Mouse (Mus musculus): ENCODE measurements around the gene ccdc198. TPM values are rescaled to one million over a fixed set of nuclear protein-coding genes. Genes with fewer than 3 reads are reported as not detected.

Gene ccdc198
- polyA plus RNA-seq, 2 experiments, result 0.22 to 0.32 TPM

- H3K27me3 ChIP-seq (ENCODE audit: control insufficient read depth, insufficient read depth, low read length), result no peaks in the 10 kb centered on the region
- H3K4me2 ChIP-seq (ENCODE audit: low read depth), result no peak overlapping the region
- no peaks in the 10 kb centered on the region for H3K4me1 ChIP-seq (replicated peaks; ENCODE audit: control insufficient read depth in 2 of 2, insufficient read depth in 2 of 2, low read length in 1 of 2)
- no peak overlapping the region for H3K4me3 ChIP-seq (ENCODE audit: insufficient read depth in 1 of 2, low read depth in 2 of 2, low read length in 2 of 2)
- WGBS (ENCODE audit: insufficient replicate concordance), result 13% methylated on average over 1 of the region's 1 CpGs
- H3K27ac ChIP-seq, result no peak overlapping the region
- no peak overlapping the region for H3K9ac ChIP-seq (replicated peaks)
- no peaks in the 10 kb centered on the region for H3K9me3 ChIP-seq (ENCODE audit: control insufficient read depth, low read length)
- TF ChIP-seq CTCF (IDR thresholded peaks at IDR 0.05; ENCODE audit: low read depth) (no peak), EP300 (IDR thresholded peaks at IDR 0.05; ENCODE audit: low read depth) (no peak)
- DNase-seq (ENCODE audit: low read depth in 3 of 3, low spot score in 3 of 3), result no peak
- no peaks in the 10 kb centered on the region for H3K36me3 ChIP-seq (replicated peaks; ENCODE audit: control insufficient read depth, insufficient read depth, low read depth)
- ATAC-seq (ENCODE audit: insufficient read depth), result no peak
These were observed 3.8 kb downstream of the ccdc198 start for GRCm38 (mm10) chr14:49241522-49241921.

GRCm38 (mm10) chr14:49238206-49238605 lies 7.1 kb downstream of the ccdc198 start:
- no peak overlapping the region for H3K9ac ChIP-seq (replicated peaks)
- no peak for ATAC-seq (ENCODE audit: insufficient read depth)
- DNase-seq (ENCODE audit: low read depth in 3 of 3, low spot score in 3 of 3), result no peak
- no peaks in the 10 kb centered on the region for H3K27me3 ChIP-seq (ENCODE audit: control insufficient read depth, insufficient read depth, low read length)
- no peaks in the 10 kb centered on the region for H3K4me1 ChIP-seq (replicated peaks; ENCODE audit: control insufficient read depth in 2 of 2, insufficient read depth in 2 of 2, low read length in 1 of 2)
- no peaks in the 10 kb centered on the region for H3K9me3 ChIP-seq (ENCODE audit: control insufficient read depth, low read length)
- no peak for TF ChIP-seq EP300 (IDR thresholded peaks at IDR 0.05; ENCODE audit: low read depth)
- TF ChIP-seq CTCF (IDR thresholded peaks at IDR 0.05; ENCODE audit: low read depth), result peak; percentile 66
- no peak overlapping the region for H3K4me2 ChIP-seq (ENCODE audit: low read depth)
- WGBS (ENCODE audit: insufficient replicate concordance), result 35% methylated on average over 11 of the region's 11 CpGs
- no peak overlapping the region for H3K4me3 ChIP-seq (ENCODE audit: insufficient read depth in 1 of 2, low read depth in 2 of 2, low read length in 2 of 2)
- H3K27ac ChIP-seq, result no peak overlapping the region
- no peaks in the 10 kb centered on the region for H3K36me3 ChIP-seq (replicated peaks; ENCODE audit: control insufficient read depth, insufficient read depth, low read depth)

GRCm38 (mm10) chr14:49234788-49235515 lies 10.3 kb downstream of the ccdc198 start:
- H3K4me3 ChIP-seq (ENCODE audit: insufficient read depth in 1 of 2, low read depth in 2 of 2, low read length in 2 of 2), result no peak overlapping the region
- H3K4me1 ChIP-seq (replicated peaks; ENCODE audit: control insufficient read depth in 2 of 2, insufficient read depth in 2 of 2, low read length in 1 of 2), result no peaks in the 10 kb centered on the region
- H3K4me2 ChIP-seq (ENCODE audit: low read depth), result no peak overlapping the region
- TF ChIP-seq EP300 (IDR thresholded peaks at IDR 0.05; ENCODE audit: low read depth) (no peak), CTCF (IDR thresholded peaks at IDR 0.05; ENCODE audit: low read depth) (peak; percentile 71)
- H3K36me3 ChIP-seq (replicated peaks; ENCODE audit: control insufficient read depth, insufficient read depth, low read depth), result no peaks in the 10 kb centered on the region
- H3K27ac ChIP-seq, result no peak overlapping the region
- H3K27me3 ChIP-seq (ENCODE audit: control insufficient read depth, insufficient read depth, low read length), result no peaks in the 10 kb centered on the region
- peak; percentile 9 to 20 (median 15) for DNase-seq (ENCODE audit: low read depth in 3 of 3, low spot score in 3 of 3)
- H3K9ac ChIP-seq (replicated peaks), result no peak overlapping the region
- ATAC-seq (ENCODE audit: insufficient read depth), result no peak
- 38% methylated on average over 9 of the region's 9 CpGs for WGBS (ENCODE audit: insufficient replicate concordance)
- no peaks in the 10 kb centered on the region for H3K9me3 ChIP-seq (ENCODE audit: control insufficient read depth, low read length)

- H3K27ac ChIP-seq, result no peak overlapping the region
- H3K9me3 ChIP-seq (ENCODE audit: control insufficient read depth, low read length), result no peaks in the 10 kb centered on the region
- ATAC-seq (ENCODE audit: insufficient read depth) (no peak), DNase-seq (ENCODE audit: low read depth in 3 of 3, low spot score in 3 of 3) (no peak)
- TF ChIP-seq CTCF (IDR thresholded peaks at IDR 0.05; ENCODE audit: low read depth), result no peak
- TF ChIP-seq EP300 (IDR thresholded peaks at IDR 0.05; ENCODE audit: low read depth), result no peak
- no peaks in the 10 kb centered on the region for H3K4me1 ChIP-seq (replicated peaks; ENCODE audit: control insufficient read depth in 2 of 2, insufficient read depth in 2 of 2, low read length in 1 of 2)
- H3K9ac ChIP-seq (replicated peaks), result no peak overlapping the region
- H3K27me3 ChIP-seq (ENCODE audit: control insufficient read depth, insufficient read depth, low read length), result no peaks in the 10 kb centered on the region
- no peak overlapping the region for H3K4me3 ChIP-seq (ENCODE audit: insufficient read depth in 1 of 2, low read depth in 2 of 2, low read length in 2 of 2)
- no peak overlapping the region for H3K4me2 ChIP-seq (ENCODE audit: low read depth)
- WGBS (ENCODE audit: insufficient replicate concordance), result 58% methylated on average over 3 of the region's 3 CpGs
- no peaks in the 10 kb centered on the region for H3K36me3 ChIP-seq (replicated peaks; ENCODE audit: control insufficient read depth, insufficient read depth, low read depth)
These were observed 13.4 kb downstream of the ccdc198 start for GRCm38 (mm10) chr14:49231845-49232244.

- DNase-seq (ENCODE audit: low read depth in 3 of 3, low spot score in 3 of 3) (no peak), ATAC-seq (ENCODE audit: insufficient read depth) (no peak)
- no peak for TF ChIP-seq EP300 (IDR thresholded peaks at IDR 0.05; ENCODE audit: low read depth)
- TF ChIP-seq CTCF (IDR thresholded peaks at IDR 0.05; ENCODE audit: low read depth), result no peak
- Histone ChIP-seq H3K27me3 (ENCODE audit: control insufficient read depth, insufficient read depth, low read length) (no peaks in the 10 kb centered on the region), H3K4me1 (replicated peaks; ENCODE audit: control insufficient read depth in 2 of 2, insufficient read depth in 2 of 2, low read length in 1 of 2) (no peaks in the 10 kb centered on the region), H3K9ac (replicated peaks) (no peak overlapping the region), H3K9me3 (ENCODE audit: control insufficient read depth, low read length) (no peaks in the 10 kb centered on the region), H3K4me2 (ENCODE audit: low read depth) (no peak overlapping the region), H3K36me3 (replicated peaks; ENCODE audit: control insufficient read depth, insufficient read depth, low read depth) (no peaks in the 10 kb centered on the region), H3K27ac (no peak overlapping the region), H3K4me3 (ENCODE audit: insufficient read depth in 1 of 2, low read depth in 2 of 2, low read length in 2 of 2) (no peak overlapping the region)
- WGBS (ENCODE audit: insufficient replicate concordance), result 79% methylated on average over 11 of the region's 11 CpGs
These were observed 18.3 kb downstream of the ccdc198 start for GRCm38 (mm10) chr14:49226986-49227385.

All from liver, embryonic 14.5 days (tissue).